ENCODE assay signal across 8 mouse cellular contexts in the genomic region with DNA sequence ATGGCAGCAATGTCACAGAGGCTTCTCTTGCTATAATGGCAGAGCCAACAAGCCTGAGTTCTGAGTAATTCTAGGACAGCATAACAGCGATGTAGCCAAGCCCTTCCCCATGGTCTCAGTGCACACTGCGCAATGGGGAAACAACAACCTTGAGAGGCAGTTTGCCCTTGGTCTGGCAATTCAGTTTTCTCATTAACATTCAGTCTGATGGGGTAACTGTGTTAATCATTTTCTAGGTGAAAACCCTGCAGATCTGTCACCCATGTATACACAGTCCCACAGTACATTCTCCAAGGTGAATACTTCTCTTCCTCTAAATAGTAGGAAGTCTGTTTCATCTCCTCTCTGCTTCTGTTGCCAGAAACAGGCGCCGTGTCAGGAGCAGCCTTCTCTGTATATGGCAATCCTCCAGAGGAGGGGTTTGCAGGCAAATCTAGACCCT. TPM values are rescaled to one million over a fixed set of nuclear protein-coding genes. Genes with fewer than 3 reads are reported as not detected.
DNase-seq lines count a peak whose midpoint lies in the region; ATAC-seq and TF ChIP-seq lines count a peak whose summit lies in the region.
"Had no signal": no experiment of that assay in that cellular context is flagged by ENCODE, and none has a peak within 500 bp of the region (broad histone marks: within the 10 kb centered on the region; RNA-seq: fewer than 3 reads in every experiment).

No protein-coding gene starts in this region.

- H3K4me2 ChIP-seq in hindbrain, postnatal 0 days (ENCODE audit: low read depth, low read length): no peak overlapping the region
- no peak overlapping the region for H3K4me2 ChIP-seq in hindbrain, embryonic 11.5 days (replicated peaks; ENCODE audit: low read depth, low read length)
- no peak overlapping the region for H3K4me2 ChIP-seq in intestine, postnatal 0 days (replicated peaks; ENCODE audit: low read depth)
- no peak overlapping the region for H3K4me2 ChIP-seq in liver, embryonic 16.5 days (ENCODE audit: low read depth, low read length)

- no peak for TF ChIP-seq CTCF in hindbrain, postnatal 0 days (IDR thresholded peaks at IDR 0.05; ENCODE audit: low read depth)
- no peak for TF ChIP-seq CTCF in cortical plate, adult 2 months (IDR thresholded peaks at IDR 0.05; ENCODE audit: extremely low read depth, insufficient read depth, low read length)
- TF ChIP-seq CTCF in intestine, postnatal 0 days (IDR thresholded peaks at IDR 0.05; ENCODE audit: low read depth): no peak

- H3K27ac ChIP-seq in hindbrain, postnatal 0 days: peak overlapping the region; percentile 32; the same call in 1 of the 2 replicates
- H3K27ac ChIP-seq in hindbrain, embryonic 11.5 days (ENCODE audit: low read depth, low read length): no peak overlapping the region
- peak overlapping the region; percentile 28; the same call in 1 of the 2 replicates for H3K27ac ChIP-seq in cortical plate, adult 2 months (ENCODE audit: insufficient read depth, low read length)
- H3K27ac ChIP-seq in intestine, postnatal 0 days (ENCODE audit: low read depth, low read length): no peak overlapping the region
- no peak overlapping the region for H3K27ac ChIP-seq in liver, embryonic 16.5 days (ENCODE audit: low read length)
- H3K27ac ChIP-seq: macrophage had no signal

- TF ChIP-seq POLR2A in cortical plate, adult 2 months (IDR thresholded peaks at IDR 0.05; ENCODE audit: extremely low read depth, insufficient read depth, low read length): no peak

- H3K36me3 ChIP-seq in hindbrain, postnatal 0 days (ENCODE audit: insufficient read depth, low read length): 0 out of 2 replicates have a peak, but pooled peaks cover 2% of the 10 kb centered on the region
- no peaks in the 10 kb centered on the region for H3K36me3 ChIP-seq in hindbrain, embryonic 11.5 days (ENCODE audit: control insufficient read depth, insufficient read depth, low read length)
- H3K36me3 ChIP-seq in intestine, postnatal 0 days (ENCODE audit: control insufficient read depth, insufficient read depth): no peaks in the 10 kb centered on the region
- no peaks in the 10 kb centered on the region for H3K36me3 ChIP-seq in liver, embryonic 16.5 days (ENCODE audit: control insufficient read depth, insufficient read depth)

- H3K27me3 ChIP-seq in hindbrain, postnatal 0 days (ENCODE audit: insufficient read depth, low read length): no peaks in the 10 kb centered on the region
- H3K27me3 ChIP-seq in hindbrain, embryonic 11.5 days (ENCODE audit: control insufficient read depth, insufficient read depth, low read length): no peaks in the 10 kb centered on the region
- no peaks in the 10 kb centered on the region for H3K27me3 ChIP-seq in intestine, postnatal 0 days (replicated peaks; ENCODE audit: control insufficient read depth, insufficient read depth, low read length)
- H3K27me3 ChIP-seq in liver, embryonic 16.5 days (ENCODE audit: control insufficient read depth, insufficient read depth, low read depth, low read length): no peaks in the 10 kb centered on the region

- WGBS in hindbrain, postnatal 0 days: 80% methylated on average over 4 of the region's 4 CpGs
- WGBS in hindbrain, embryonic 11.5 days: 87% methylated on average over 4 of the region's 4 CpGs
- 38% methylated on average over 4 of the region's 4 CpGs for WGBS in intestine, postnatal 0 days
- 65% methylated on average over 4 of the region's 4 CpGs for WGBS in liver, embryonic 16.5 days (ENCODE audit: insufficient replicate concordance)

- no peak overlapping the region for H3K9ac ChIP-seq in hindbrain, postnatal 0 days (replicated peaks; ENCODE audit: low read length)
- no peak overlapping the region for H3K9ac ChIP-seq in hindbrain, embryonic 11.5 days (ENCODE audit: low read depth, low read length)
- no peak overlapping the region for H3K9ac ChIP-seq in intestine, postnatal 0 days (ENCODE audit: low read depth, low read length)
- no peak overlapping the region for H3K9ac ChIP-seq in liver, embryonic 16.5 days (ENCODE audit: low read depth, low read length)

- no peaks in the 10 kb centered on the region for H3K9me3 ChIP-seq in hindbrain, postnatal 0 days (ENCODE audit: low read length)
- H3K9me3 ChIP-seq in hindbrain, embryonic 11.5 days (ENCODE audit: control insufficient read depth, low read length): no peaks in the 10 kb centered on the region
- no peaks in the 10 kb centered on the region for H3K9me3 ChIP-seq in intestine, postnatal 0 days (ENCODE audit: control insufficient read depth)
- H3K9me3 ChIP-seq in liver, embryonic 16.5 days (replicated peaks; ENCODE audit: control insufficient read depth, low read length): no peaks in the 10 kb centered on the region

- 0 out of 2 replicates have a peak, but pooled peaks cover 3% of the 10 kb centered on the region for H3K4me1 ChIP-seq in hindbrain, postnatal 0 days (ENCODE audit: insufficient read depth, low read length)
- no peaks in the 10 kb centered on the region for H3K4me1 ChIP-seq in hindbrain, embryonic 11.5 days (replicated peaks; ENCODE audit: control insufficient read depth, insufficient read depth, low read length)
- H3K4me1 ChIP-seq in cortical plate, adult 2 months (ENCODE audit: control insufficient read depth, insufficient read depth, low read length): peaks cover 18% of the 10 kb centered on the region
- H3K4me1 ChIP-seq in intestine, postnatal 0 days (replicated peaks; ENCODE audit: control insufficient read depth, insufficient read depth, low read length): peaks cover 11% of the 10 kb centered on the region
- H3K4me1 ChIP-seq in liver, embryonic 16.5 days (ENCODE audit: control insufficient read depth, low read depth, low read length): peaks cover 2% of the 10 kb centered on the region; the same call in 1 of the 2 replicates

- DNase-seq in hindbrain, postnatal 0 days (ENCODE audit: low spot score): no peak
- DNase-seq in hindbrain, embryonic 11.5 days (ENCODE audit: low spot score): no peak
- no peak for DNase-seq in cerebellum, adult 9-11 months
- no peak for DNase-seq in urinary bladder, postnatal 25 days (ENCODE audit: low spot score)

- ATAC-seq in hindbrain, postnatal 0 days: 0 out of 2 replicates have a peak, but pooled peaks have one; percentile 43
- no peak for ATAC-seq in hindbrain, embryonic 11.5 days (ENCODE audit: low FRiP score)
- peak; percentile 38; the same call in 1 of the 2 replicates for ATAC-seq in intestine, postnatal 0 days
- ATAC-seq in liver, embryonic 16.5 days (ENCODE audit: low read depth): peak; percentile 53; the same call in 1 of the 2 replicates

- no peak overlapping the region for H3K4me3 ChIP-seq in hindbrain, postnatal 0 days (ENCODE audit: low read length)
- H3K4me3 ChIP-seq in hindbrain, embryonic 11.5 days (ENCODE audit: low read depth, low read length): no peak overlapping the region
- H3K4me3 ChIP-seq in cortical plate, adult 2 months (ENCODE audit: insufficient read depth, low read length): no peak overlapping the region
- H3K4me3 ChIP-seq in intestine, postnatal 0 days (ENCODE audit: low read depth, low read length): no peak overlapping the region
- H3K4me3 ChIP-seq in liver, embryonic 16.5 days (ENCODE audit: low read depth, low read length): no peak overlapping the region

RNA-seq across cellular contexts. Expression of gene Sptbn1, which starts 37.6 kb away (rescaled TPM):
- 247 and 255 TPM in 2 replicates for total RNA-seq in hindbrain, postnatal 0 days (2014; rRNA removed)
- 161 and 162 TPM in 2 replicates for polyA plus RNA-seq in hindbrain, postnatal 0 days (2015; fragmentation: Nextera tagmentation; extraction: Ambion mirVana)
- 96.0 and 106 TPM in 2 replicates for polyA plus RNA-seq in hindbrain, embryonic 11.5 days (2014; fragmentation: Nextera tagmentation; extraction: Ambion mirVana)
- 313 and 317 TPM in 2 replicates for polyA plus RNA-seq in cortical plate, adult 2 months (2012; rRNA removed)
- polyA plus RNA-seq in intestine, postnatal 0 days (2015; fragmentation: Nextera tagmentation; extraction: Ambion mirVana): 73.5 and 84.7 TPM in 2 replicates
- polyA plus RNA-seq in liver, embryonic 16.5 days (2015; fragmentation: Nextera tagmentation; extraction: Ambion mirVana): 16.9 and 18.6 TPM in 2 replicates

Comparison
In these comparisons a context has a peak if more than half of its experiments do, and no peak if none do; other contexts are left out.
1. H3K27ac ChIP-seq: peak in hindbrain, postnatal 0 days (single experiment) and cortical plate, adult 2 months (single experiment); none in hindbrain, embryonic 11.5 days (single experiment), intestine, postnatal 0 days (single experiment) and liver, embryonic 16.5 days (single experiment).